ENCODE assay signal across 1 mouse cellular context in genomic region chr15:79688268-79688956, GRCm38 (mm10).
TF ChIP-seq lines count a peak whose summit lies in the region.

No protein-coding gene starts in this region.

TF ChIP-seq in MEL, 35 proteins besides CTCF, POLR2A, EP300 and RAD21:
- TF ChIP-seq MAZ (IDR thresholded peaks at IDR 0.05; ENCODE audit: low read depth, low read length): 0 out of 2 replicates have a peak, but pooled peaks have one; percentile 8
- TF ChIP-seq HCFC1 (IDR thresholded peaks at IDR 0.05; ENCODE audit: low read depth, low read length): no peak
- TF ChIP-seq USF1 (IDR thresholded peaks at IDR 0.05; ENCODE audit: low read depth, low read length): no peak
- 0 out of 2 replicates have a peak, but pooled peaks have one; percentile 51 for TF ChIP-seq MAX (IDR thresholded peaks at IDR 0.05; ENCODE audit: low read length)
- no peak for TF ChIP-seq CHD1 (IDR thresholded peaks at IDR 0.05; ENCODE audit: low read depth, low read length)
- no peak for TF ChIP-seq CHD2 (IDR thresholded peaks at IDR 0.05; ENCODE audit: low read length)
- no peak for TF ChIP-seq ZC3H11A (IDR thresholded peaks at IDR 0.05; ENCODE audit: low read depth, low read length)
- peak; percentile 31; the same call in 1 of the 2 replicates for TF ChIP-seq MXI1 (IDR thresholded peaks at IDR 0.05; ENCODE audit: low read depth, low read length)
- TF ChIP-seq MYC (IDR thresholded peaks at IDR 0.05; ENCODE audit: low read depth, low read length): peak; percentile 7; the same call in 1 of the 2 replicates
- 0 out of 2 replicates have a peak, but pooled peaks have one; percentile 13 for TF ChIP-seq GATA1 (IDR thresholded peaks at IDR 0.05; ENCODE audit: low read depth, low read length)
- TF ChIP-seq GABPA (IDR thresholded peaks at IDR 0.05; ENCODE audit: low read depth, low read length): no peak
